Mouse (Mus musculus): ENCODE measurements around the gene Enah.

The Enah gene

GRCm38 (mm10) chr1:181872639-181873038, 147.2 kb downstream of the Enah start:
- no peak for DNase-seq

GRCm38 (mm10) chr1:181866429-181867280, 153.1 kb downstream of the Enah start:
- DNase-seq, result no peak

- DNase-seq, result no peak
These were observed 153.9 kb downstream of the Enah start for GRCm38 (mm10) chr1:181865863-181866216.

GRCm38 (mm10) chr1:181864971-181865862, 154.6 kb downstream of the Enah start:
- DNase-seq, result no peak

- DNase-seq, result no peak
These were observed 156.4 kb downstream of the Enah start for GRCm38 (mm10) chr1:181863431-181863830.

- peak; percentile 56 to 59 for DNase-seq
These were observed 157.0 kb downstream of the Enah start for GRCm38 (mm10) chr1:181862676-181863374.

- DNase-seq, result no peak
These were observed 158.4 kb downstream of the Enah start for GRCm38 (mm10) chr1:181861181-181861902.

GRCm38 (mm10) chr1:181860659-181861058, 159.1 kb downstream of the Enah start:
- DNase-seq, result peak; percentile 80 to 82

- DNase-seq, result no peak
These were observed 163.5 kb downstream of the Enah start for GRCm38 (mm10) chr1:181856329-181856728.

- DNase-seq, result no peak
These were observed 165.0 kb downstream of the Enah start for GRCm38 (mm10) chr1:181854829-181855228.

- DNase-seq, result peak; percentile 31 to 37
These were observed 166.6 kb downstream of the Enah start for GRCm38 (mm10) chr1:181853081-181853736.

- DNase-seq, result peak in 1 of 2 experiments; percentile 26
These were observed 167.3 kb downstream of the Enah start for GRCm38 (mm10) chr1:181852466-181852865.

GRCm38 (mm10) chr1:181851521-181852310, 168.1 kb downstream of the Enah start:
- DNase-seq, result peak in 1 of 2 experiments; percentile 25

- DNase-seq, result no peak
These were observed 169.3 kb downstream of the Enah start for GRCm38 (mm10) chr1:181850441-181850840.

- no peak for DNase-seq
These were observed 171.6 kb downstream of the Enah start for GRCm38 (mm10) chr1:181848210-181848609.

GRCm38 (mm10) chr1:181847396-181847795, 172.4 kb downstream of the Enah start:
- DNase-seq, result peak; percentile 61 to 72
